29 mouse cellular contexts compared by ENCODE assay signal in genomic region chr19:8665746-8666145, GRCm38 (mm10). TPM values are rescaled to one million over a fixed set of nuclear protein-coding genes. Genes with fewer than 3 reads are reported as not detected.
A peak's percentile ranks its signal among the peaks of the same experiment; 100 is the strongest.
DNase-seq lines count a peak whose midpoint lies in the region; TF ChIP-seq lines count a peak whose summit lies in the region.
"Had no signal": no experiment of that assay in that cellular context is flagged by ENCODE, and none has a peak within 500 bp of the region (broad histone marks: within the 10 kb centered on the region; RNA-seq: fewer than 3 reads in every experiment).

No protein-coding gene starts in this region.

- TF ChIP-seq POLR2A in cortical plate, adult 2 months (IDR thresholded peaks at IDR 0.05; ENCODE audit: extremely low read depth, insufficient read depth, low read length) = peak; percentile 92

- H3K4me1 ChIP-seq in cortical plate, adult 2 months (ENCODE audit: control insufficient read depth, insufficient read depth, low read length) = peaks cover 6% of the 10 kb centered on the region; the same call in 1 of the 2 replicates

- H3K4me3 ChIP-seq in layer of hippocampus, adult 2 months = peak overlapping the region; percentile 73
- peak overlapping the region; percentile 53 for H3K4me3 ChIP-seq in cortical plate, adult 2 months (ENCODE audit: insufficient read depth, low read length)
- H3K4me3 ChIP-seq: midbrain, embryonic 10.5 days had no signal

- peak; percentile 60 to 67 for DNase-seq in layer of hippocampus, adult 2 months (ENCODE audit: low spot score in 2 of 2)
- DNase-seq in layer of hippocampus, postnatal 10 days (ENCODE audit: low spot score in 2 of 2) = no peak
- DNase-seq in left cerebral cortex, adult 8-10 months (ENCODE audit: low spot score in 2 of 2) = peak; percentile 54 to 62
- DNase-seq in right cerebral cortex, postnatal 10 days (ENCODE audit: low spot score in 2 of 2) = peak; percentile 71 to 77
- no peak for DNase-seq in lung, postnatal 10 days
- DNase-seq in urinary bladder, postnatal 10 days (ENCODE audit: low spot score) = no peak
- DNase-seq: adrenal gland, adult 8-10 months; cerebellum, adult 2 months; cerebellum, postnatal 25 days; gastrocnemius, postnatal 14 days; heart, adult 11 months; kidney, postnatal 36 days; thymus, adult 18-20 months; thymus, postnatal 36 days had no signal

- peak overlapping the region; percentile 98 for H3K27ac ChIP-seq in layer of hippocampus, adult 2 months
- peak overlapping the region; percentile 98 for H3K27ac ChIP-seq in cortical plate, adult 2 months (ENCODE audit: insufficient read depth, low read length)
- H3K27ac ChIP-seq: macrophage; midbrain, embryonic 10.5 days had no signal

- no peak for TF ChIP-seq CTCF in layer of hippocampus, adult 2 months (conservative IDR thresholded peaks at IDR 0.05)
- no peak for TF ChIP-seq CTCF in cortical plate, adult 2 months (IDR thresholded peaks at IDR 0.05; ENCODE audit: extremely low read depth, insufficient read depth, low read length)

RNA-seq across cellular contexts. Expression of gene Chrm1, which starts 2.2 kb away (rescaled TPM):
- 100 to 1,000 TPM; 179 to 190 TPM for total RNA-seq in layer of hippocampus, adult 2 months (2021)
- 100 to 1,000 TPM; 117 to 125 TPM for total RNA-seq in layer of hippocampus, postnatal 10 days (2021)
- 109 and 117 TPM in 2 replicates for polyA plus RNA-seq in cortical plate, adult 2 months (2012; rRNA removed)
- total RNA-seq in left cerebral cortex, adult 8-10 months (2022) = 100 to 1,000 TPM; 131 to 142 (median 136) TPM
- polyA plus RNA-seq: activated CD4-positive, CD25-positive, alpha-beta regulatory T cell, adult 4 months; C2C12; heart, postnatal 0 days; kidney, embryonic 14.5 days; liver, embryonic 16.5 days; macrophage; midbrain, embryonic 10.5 days had no signal

RNA-seq across cellular contexts. Expression of gene Slc22a6, which starts 47.9 kb away (rescaled TPM):
- 1 to 10 TPM; 2.2 to 2.8 TPM for total RNA-seq in layer of hippocampus, adult 2 months (2021)
- 1 to 10 TPM; 3.6 to 4.4 TPM for total RNA-seq in layer of hippocampus, postnatal 10 days (2021)
- polyA plus RNA-seq in cortical plate, adult 2 months (2012; rRNA removed) = 5.9 and 6.5 TPM in 2 replicates
- 1 to 10 TPM; 6.6 to 8.6 (median 7.8) TPM for total RNA-seq in left cerebral cortex, adult 8-10 months (2022)
- total RNA-seq: adrenal gland, adult 8-10 months; gastrocnemius, postnatal 14 days; liver, adult 2 months; MEL had no signal
- polyA plus RNA-seq: activated CD4-positive, CD25-positive, alpha-beta regulatory T cell, adult 4 months; C2C12; heart, embryonic 11.5 days; heart, postnatal 0 days; limb, embryonic 11.5 days; liver, adult 2 months; liver, embryonic 16.5 days; lung, embryonic 16.5 days; macrophage; neural tube, embryonic 14.5 days; stomach, embryonic 14.5 days had no signal

RNA-seq across cellular contexts. Expression of gene Slc3a2, which starts 57.4 kb away (rescaled TPM):
- 100 to 1,000 TPM; 149 to 151 TPM for total RNA-seq in layer of hippocampus, adult 2 months (2021)
- 100 to 1,000 TPM; 198 to 212 TPM for total RNA-seq in layer of hippocampus, postnatal 10 days (2021)
- 200 TPM in 2 replicates for polyA plus RNA-seq in cortical plate, adult 2 months (2012; rRNA removed)
- 100 to 1,000 TPM; 147 to 155 (median 150) TPM for total RNA-seq in left cerebral cortex, adult 8-10 months (2022)

Comparison
In these comparisons a context has a peak if more than half of its experiments do, and no peak if none do; other contexts are left out.
1. DNase-seq: peak in layer of hippocampus, adult 2 months (2 of 2), left cerebral cortex, adult 8-10 months (2 of 2) and right cerebral cortex, postnatal 10 days (2 of 2); none in layer of hippocampus, postnatal 10 days (0 of 2), lung, postnatal 10 days (single experiment) and urinary bladder, postnatal 10 days (single experiment).